Mouse (Mus musculus) MN1 (cell line): Measurements from ENCODE around the gene Mib2.
"Not testable (repeated sequence)": the region's sequence is repeated elsewhere in the genome, so short reads cannot be mapped to it uniquely, and the experiment has no call there.

ENCODE experiments used
- DNase-seq: peaks from one replicate; pipeline ENCODE4 v3.0.0-alpha.2; 2016; ENCODE audit warnings: low spot score

The Mib2 gene

DNA sequence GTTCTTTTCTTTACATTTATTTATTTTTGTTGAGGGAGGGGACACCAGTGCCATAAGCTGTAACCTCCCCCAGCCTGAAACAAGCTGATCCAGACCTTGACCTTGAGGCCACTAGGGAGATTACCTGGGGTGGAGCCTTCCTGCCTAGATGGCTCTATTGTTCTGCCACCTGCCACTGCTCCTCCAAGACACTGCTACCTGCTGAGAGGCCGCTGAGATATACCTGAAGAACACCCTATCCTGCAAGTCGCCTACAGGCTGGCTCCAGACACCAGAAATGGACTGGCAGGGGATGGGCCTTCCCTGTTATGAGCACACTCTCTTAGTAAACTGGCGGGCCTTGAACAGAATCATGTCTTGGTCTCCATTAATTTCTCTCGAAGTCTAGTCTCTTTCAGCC lies 1.2 kb upstream of the Mib2 start:
- not testable (repeated sequence) for DNase-seq

DNA sequence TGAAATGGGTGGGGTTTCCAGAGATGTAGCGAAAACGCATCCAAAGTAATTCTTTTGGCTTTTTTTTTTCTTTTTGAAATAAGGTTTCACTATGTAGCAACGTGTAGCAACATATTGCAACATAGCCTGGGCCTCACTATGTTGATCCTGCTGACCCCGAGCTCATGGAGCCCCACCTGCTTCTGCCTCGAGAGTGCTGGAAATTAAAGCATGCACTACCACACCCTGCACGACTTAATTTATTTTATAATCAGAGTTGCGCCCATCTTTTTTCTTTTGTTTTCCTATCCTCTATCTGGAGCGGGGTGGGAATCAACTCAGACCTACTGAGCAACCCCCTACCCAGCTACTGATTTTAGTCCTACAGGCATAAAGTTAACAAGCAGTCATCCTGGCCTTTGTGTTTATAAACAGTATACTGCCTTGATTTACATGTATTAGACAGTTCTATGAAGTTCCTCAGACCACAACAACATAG lies 639 bp upstream of the Mib2 start:
- DNase-seq = no peak

DNA sequence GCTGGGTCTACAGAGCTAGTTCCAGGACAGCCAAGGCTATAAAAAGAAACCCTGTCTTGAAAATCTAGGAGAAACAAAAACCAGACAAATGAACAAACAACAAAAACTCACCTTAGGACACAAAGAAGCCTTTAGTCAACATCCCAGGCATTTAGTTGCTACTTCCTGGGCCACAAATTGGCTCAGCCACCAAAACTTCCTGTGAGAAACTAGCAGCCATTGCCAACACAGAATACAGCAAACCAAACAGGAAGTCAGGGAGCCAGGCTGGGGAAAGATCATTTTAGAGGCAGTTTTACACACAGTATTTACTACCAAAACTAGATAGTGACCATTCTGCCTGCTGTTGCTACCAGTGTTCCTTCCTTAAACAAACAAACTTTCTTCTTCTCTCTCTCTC lies 2.1 kb downstream of the Mib2 start:
- no peak for DNase-seq

DNA sequence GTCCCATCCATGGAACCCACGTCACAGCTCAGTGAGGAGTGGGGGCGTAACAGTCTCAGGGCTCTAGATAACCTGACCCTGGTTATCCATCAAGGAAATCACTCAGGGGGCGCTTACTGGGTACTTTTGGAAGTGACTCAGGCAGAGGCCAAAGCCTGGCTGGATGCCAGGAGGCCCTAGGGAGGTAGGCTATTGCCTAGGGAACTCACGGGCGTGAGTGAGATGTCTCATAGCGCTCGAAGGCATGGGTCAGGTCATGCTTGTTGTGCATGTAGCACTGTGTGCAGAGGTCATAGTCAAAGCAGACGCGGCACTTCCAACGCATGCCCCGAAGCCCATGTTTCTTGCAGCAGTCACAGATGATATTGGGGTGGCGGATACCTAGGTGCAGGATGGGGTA lies 8.4 kb downstream of the Mib2 start:
- DNase-seq = peak; percentile 84

DNA sequence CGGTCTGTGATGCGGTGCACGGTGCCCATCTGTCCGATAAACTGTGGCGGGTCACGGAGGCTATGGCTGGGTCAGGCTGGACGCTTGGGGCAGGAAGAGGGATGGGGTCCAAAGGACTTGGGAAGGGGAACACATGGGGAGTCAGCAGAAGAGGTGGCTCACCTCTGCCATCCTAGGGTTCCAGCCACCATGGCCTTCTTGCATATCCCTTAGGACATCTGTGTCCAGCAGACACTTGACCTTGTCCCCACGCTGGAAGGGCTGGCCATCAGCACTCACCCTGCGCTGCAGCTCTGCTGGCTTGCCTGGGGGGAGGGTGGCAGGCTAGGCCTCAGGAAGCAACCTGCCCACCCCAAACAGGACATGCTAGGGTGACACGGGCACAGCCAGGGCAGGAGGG lies 10.0 kb downstream of the Mib2 start:
- no peak for DNase-seq

DNA sequence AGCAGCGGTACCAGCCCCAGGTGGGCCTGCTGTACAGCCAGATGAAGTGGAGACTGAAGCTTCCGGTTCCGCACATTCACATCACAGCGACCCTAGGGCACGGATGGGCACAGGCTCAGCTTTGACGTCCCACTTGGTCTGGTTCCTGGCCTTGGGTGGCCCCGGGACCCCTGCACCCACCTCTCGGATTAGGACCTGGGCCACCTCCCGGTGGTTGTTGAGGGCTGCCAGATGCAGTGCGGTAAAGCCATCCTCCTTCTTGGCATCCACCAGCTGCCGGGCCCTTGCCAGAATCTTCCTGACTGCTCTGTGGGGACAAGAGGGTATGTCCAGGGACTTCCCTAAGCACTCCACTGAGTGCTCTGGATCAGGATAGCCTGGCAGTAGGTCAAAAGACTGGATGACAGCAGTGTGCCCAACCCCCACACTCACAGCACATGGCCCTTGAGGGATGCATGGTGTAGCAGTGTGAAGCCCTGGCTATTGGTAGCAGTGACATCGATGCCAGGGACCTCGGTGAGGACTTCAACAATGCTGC lies 12.7 kb downstream of the Mib2 start:
- DNase-seq = peak; percentile 75

DNA sequence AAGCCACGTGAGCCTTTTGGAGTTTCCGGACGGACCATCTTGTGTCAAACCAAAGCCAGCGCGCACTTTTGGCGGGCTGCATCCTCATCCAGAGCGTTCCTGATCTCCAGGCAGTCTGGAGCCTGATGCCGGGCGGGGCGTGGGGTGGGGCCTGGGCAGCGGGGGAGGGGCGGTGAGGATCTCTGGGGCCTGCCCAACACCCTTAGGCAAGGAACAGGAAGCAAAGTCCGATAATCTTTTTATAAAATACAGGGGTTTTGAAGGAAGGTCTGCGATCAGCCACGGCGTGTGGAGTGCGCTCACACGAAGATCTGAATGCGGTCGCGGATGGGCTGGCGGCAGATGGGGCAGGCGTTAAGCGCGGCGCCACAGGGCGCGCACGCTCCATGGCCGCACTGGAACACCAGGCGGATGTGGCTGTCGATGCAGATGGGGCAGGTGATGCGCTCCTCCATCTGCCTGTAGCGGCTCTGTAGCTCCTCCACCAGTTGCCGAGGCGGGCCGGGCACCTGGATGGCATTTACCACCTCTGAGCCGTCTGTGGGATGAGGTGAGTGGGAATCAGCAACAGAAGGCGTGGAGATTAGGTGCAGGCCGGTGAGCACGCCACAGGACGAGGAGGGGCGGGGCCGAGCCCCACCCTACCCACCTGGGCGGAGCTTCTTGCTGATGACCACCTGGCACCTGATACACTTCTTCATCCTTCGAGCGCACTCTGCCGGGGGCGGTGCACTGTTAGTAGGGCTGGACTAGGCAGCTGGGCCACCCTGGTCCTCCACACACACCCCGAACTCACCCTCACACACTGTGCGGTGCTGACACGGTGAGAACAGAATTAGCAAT lies 14.3 kb downstream of the Mib2 start:
- DNase-seq = peak; percentile 70

DNA sequence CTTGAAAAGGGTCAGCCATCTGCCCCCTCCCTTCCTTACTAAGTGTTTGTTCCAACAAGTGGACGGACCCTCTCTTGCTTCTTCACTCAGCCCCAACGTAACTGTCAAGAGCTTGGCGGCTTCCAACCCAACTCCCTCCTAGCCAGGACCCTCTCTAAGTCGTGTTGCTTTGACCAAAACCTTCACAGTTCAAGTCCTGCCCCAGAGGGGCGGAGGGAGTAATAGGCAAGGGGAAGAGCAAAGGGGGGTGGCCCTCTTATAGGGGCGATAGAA lies 14.9 kb downstream of the Mib2 start:
- no peak for DNase-seq

DNA sequence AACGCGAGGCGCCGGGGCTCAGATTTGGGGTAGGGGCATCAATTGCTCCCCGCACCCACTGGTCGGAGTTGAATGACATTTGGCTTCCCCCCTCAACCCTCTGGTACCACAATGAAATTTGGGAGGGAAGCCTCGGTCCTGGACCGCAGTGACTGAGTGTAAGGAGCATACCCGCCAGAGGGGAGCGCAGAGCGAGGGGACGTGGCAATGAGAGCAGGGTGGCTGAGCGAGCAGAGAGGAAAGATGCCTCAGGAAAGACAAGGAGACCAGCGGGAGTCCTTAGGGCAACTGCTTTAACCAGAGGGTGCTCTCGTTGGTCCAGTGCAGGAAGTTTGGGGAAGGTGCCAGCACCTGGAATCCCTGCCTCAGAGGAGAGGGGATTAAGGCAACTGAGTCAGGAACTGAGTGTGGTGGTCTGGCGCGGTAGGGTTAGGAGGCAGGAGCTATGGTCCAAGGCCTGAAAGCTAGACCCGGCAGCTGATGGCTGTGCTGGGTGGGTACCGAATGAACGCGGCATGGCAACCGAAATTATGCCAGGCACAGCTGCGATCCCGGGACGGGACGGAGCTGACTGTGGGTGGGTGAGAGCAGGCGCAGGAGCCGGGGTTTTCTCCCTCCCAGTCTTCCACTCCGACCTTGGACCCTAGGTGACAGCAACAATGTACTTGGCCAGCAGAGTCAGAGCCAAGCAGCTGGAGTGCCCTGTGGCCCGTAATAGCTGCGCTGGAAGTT lies 15.4 kb downstream of the Mib2 start:
- DNase-seq = peak; percentile 58

DNA sequence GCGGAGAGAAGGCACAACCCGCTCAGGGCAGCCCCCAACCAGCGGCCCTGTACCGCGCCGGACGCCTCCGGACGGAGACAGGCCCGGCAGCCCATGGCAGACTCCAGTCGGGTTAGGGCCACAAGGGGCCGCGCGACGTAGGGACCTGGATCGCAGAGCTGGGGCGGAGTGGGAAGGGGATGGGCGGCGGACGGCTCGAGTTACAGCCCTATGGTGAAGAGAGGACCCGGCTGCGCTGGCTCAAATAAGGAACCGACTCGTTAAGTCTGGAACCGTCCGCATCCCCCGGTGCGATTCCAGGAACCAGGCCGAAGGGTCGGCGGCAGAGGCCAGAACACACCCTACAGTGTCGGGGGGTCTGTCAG lies 15.9 kb downstream of the Mib2 start, which contains the start of gene Mmp23:
TSS of gene Mmp23 (minus strand) at position 299 of the 365 bp plus-strand sequence.
- DNase-seq = peak; percentile 49

DNA sequence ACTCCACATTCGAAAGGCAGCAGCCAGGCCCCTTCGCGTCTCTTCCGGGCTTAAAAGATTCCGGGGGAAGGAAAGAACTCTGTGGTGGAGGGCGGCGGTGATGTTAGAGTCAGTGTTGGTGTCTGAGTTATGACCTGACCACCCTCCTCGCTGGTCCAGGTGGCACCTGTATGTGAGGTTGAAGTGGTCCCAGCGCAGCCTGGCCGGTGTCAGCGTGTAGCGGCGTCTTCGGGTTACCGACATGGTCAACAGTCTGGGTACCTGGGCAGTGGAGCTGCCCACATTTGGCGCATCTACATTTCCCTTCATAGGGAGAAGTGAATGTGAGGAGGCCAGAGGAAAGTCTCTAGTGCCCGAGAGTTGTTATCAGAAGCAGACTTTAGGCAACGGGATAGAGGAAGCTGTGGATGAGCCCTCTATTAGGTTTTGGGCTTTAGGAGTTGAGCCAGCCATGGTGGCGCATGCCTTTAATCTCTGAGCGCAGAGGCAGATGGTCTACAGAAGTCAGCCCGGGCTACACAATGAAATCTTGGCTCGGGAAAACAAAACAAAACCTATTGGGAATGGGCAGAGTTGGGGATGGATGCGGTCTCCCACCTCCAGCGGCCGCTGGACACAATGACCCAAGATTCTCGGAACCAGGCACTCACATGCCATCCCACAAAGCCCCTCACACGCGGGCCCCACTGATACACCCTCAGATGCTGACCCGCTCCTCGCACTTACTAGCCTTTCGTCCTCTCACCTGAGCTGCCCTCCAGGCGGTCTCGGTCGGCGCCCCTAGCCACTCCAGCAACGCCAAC lies 16.5 kb downstream of the Mib2 start:
- no peak for DNase-seq

DNA sequence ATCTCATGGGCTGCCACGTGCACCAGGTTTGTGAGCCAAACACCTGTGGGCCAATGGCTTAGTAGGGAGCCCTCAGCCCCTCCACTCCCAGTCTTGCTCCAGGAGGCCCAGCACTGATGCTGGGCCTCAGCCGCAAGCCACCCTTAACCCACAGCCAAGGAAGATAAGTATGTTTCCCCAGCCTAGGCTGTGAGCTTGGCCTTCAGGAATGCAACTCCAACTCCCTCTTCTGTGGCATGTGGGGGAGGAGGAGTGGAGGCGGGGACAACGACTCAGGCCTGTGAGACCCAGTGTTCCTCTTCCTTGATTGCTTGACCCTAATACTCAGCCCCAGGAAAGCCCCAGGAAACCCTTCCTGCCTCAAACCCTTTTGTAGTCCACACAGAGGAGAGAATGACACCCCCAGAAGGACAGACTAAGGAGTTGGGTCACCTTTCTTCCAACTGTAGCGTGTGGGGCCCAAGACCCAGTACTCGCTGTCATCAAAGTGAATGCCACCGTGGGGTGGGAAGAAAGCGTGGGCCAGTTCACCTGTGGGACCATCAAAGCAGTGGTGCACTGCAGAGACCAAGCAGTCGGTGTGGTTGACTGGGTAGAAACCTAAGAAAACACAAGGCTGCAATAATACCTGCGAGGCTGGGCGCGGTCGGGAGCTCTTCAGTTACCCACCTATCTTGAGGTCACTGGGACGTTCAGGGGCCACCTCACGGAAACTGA lies 17.3 kb downstream of the Mib2 start:
- no peak for DNase-seq

DNA sequence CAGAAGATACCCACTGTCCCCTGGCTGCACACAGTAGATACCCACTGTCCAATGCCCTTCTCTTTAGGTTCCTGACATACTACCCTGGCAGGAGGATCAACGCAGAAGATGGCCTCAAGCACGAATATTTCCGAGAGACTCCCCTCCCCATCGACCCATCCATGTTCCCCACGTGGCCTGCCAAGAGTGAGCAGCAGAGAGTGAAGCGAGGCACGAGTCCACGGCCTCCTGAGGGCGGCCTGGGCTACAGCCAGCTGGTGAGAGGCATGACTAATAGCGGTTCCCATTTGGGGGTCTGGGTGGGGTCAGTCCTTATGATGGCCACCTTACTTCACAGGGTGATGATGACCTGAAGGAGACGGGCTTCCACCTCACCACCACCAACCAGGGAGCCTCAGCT lies 19.6 kb downstream of the Mib2 start:
- no peak for DNase-seq

DNA sequence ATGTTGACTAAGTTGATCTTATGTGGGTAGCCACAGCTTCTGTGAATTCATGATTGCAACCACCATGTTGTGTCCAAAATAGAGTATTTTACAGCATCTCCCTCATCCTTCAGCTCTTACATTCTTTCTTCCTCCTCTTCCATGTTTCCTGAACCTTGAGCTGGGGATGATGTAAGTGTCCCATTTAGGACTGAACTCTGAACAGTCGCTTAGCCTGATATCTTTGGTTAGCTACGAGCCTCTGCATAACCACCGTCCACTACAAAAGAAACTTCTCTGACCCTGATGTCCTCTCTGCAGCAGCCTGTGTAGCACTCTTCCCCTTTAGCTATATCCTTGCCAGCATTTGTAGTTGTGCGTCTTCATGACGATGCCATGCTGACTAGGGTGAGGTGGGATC lies 23.3 kb downstream of the Mib2 start:
- no peak for DNase-seq

DNA sequence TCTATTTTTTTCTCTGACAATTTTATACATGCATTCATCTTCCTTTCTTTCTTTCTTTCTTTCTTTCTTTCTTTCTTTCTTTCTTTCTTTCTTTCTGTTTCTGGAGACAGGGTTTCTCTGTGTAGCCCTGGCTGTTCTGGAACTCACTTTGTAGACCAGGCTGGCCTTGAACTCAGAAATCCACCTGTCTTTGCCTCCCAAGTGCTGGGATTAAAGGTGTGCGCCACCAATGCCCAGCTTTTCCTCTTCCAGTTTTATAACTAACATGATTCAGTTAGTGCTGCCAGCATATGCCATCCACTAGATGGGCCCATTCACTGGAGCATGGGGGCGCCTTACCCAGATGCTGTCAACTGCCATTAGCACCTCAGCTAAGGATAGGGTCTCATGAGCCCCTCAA lies 23.7 kb downstream of the Mib2 start, which contains the start of gene Gm10563:
TSS of gene Gm10563 (minus strand) at position 101 of the 400 bp plus-strand sequence.
- not testable (repeated sequence) for DNase-seq

DNA sequence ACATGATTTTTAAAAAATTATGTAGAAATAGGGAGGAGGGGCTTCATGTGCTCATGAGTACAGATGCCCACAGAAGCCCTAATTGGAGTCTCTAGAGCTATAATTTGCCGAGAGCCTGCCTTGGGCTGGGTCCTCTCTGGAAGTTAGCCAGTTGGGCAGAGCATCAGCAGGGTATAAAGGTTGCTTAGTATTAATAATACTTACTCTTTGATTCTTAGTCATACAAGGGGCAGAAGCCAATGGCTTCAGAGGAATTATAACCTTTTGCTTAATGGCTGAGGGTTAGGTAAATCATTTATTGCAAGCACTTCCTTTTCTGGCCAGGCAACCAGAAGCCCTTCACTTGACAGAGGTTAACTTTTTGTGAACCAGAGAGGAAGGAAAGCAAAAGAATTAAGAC lies 25.5 kb downstream of the Mib2 start:
- DNase-seq = no peak

DNA sequence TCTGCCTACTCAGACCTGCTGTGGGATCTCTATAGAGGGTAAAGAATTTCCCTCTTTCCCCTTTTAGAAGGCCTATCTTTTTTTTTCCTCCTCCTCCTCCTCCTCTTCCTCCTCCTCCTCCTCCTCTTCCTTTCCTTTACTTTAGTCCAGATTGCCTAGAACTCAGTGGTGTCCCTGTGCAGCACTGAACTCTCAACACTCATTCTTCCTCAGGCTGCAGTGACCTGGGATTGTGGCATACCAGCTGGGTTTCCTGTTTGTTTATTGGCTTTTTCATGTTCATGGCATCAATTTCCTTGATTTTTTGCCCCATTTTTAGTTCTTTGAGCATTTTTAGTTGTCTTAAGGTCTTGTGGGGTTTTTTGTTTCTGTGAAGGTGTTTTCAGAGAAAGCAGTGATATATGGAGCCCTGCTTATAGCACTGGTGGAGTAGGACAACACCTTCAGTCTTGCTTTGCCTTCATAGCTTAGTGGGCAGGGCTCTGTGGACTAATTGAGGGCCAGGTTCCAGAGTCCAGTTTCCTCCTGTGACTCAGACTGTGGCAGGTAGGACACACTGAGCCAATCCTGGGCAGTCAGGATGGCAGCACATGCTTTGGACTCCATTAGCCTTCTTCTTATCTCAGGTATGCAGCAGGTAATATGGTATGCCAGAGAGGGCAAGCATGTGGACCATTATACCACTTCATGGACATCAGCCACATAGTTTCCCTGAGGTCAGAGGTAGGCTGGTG lies 33.1 kb downstream of the Mib2 start:
- no peak for DNase-seq

DNA sequence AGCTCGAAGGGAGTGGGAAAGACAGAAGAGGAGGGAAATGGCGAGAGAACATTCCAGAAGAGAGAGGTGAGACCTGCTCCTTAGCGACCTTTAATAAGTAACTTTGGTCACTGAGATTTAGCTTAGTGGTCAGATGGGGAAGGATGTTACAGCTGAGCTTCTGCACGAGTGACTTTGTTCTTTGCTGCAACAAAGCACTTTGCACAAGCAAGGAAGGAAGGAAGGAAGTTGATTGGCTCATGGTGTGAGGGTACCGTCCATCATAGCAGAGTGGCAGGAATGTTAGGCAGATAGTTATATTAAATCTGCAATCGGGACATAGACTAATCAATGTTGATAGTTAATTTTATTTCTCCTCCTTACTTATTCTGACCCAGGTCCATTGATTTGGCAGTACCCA lies 38.7 kb downstream of the Mib2 start:
- DNase-seq = no peak

DNA sequence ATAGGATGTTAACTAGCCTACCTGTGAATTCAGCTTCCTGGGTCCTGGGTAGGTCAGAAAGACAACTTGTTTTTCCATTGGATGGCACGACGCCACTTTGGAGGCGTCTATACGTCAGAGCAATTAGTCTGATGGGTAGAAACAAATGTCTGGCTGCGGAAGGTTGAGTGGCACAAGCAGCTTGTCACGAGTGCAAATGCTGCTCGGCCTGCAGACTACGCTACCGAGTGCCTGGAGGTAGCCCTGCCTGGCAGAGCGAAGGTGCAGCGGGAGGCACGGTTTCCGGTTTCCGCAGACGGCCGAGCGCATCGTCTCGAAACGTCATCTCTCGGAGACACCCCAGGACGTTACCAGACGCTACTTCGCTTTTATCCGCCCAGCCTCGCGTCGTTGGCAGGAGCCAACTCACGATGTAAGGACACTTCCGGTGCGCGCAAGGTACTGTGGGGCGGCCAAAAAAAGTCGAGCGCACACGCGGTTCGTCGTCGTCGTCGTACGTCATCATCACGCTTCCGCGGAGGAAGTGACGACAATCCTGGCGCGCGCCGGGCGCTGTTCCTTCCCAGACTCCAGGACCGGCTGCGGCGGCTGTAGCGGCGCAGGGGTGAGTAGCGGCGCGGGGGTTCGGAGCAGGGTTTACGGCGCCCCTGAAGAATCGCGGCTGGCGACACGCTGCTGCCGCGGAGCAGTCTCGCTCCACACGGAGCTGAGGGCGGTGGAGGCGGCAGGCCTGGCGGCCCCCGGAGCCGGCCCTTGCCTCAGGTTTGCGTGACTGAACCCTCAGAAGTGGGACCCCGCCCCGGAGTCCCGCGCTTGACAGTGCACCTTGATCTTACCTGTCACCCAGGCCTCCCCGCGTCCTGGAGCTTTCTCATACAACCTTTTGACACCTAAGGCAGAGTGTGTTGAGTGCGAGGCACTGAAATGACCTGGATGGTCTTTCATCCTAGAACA lies 44.4 kb downstream of the Mib2 start, which contains the start of gene Cdk11b:
TSS of gene Cdk11b (plus strand) at position 517 of the 954 bp plus-strand sequence.
- peak; percentile 99 for DNase-seq

DNA sequence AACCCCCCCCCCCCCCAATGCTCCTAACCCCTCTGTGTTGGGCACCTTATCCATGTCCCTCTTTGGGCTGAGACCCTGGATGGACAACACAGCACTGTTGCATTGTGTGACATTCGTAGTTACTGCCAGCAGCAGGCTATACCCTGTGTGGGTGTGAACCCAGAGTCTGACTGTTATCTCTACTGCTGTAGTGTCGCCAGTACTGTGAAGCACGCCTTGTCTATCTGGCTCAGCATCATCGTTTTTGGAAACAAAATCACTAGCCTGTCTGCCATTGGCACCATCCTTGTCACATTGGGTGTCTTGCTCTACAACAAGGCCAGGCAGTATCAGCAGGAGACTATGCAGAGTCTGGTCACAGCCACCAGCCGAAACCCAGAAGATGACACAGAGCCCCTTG lies 50.7 kb downstream of the Mib2 start:
- no peak for DNase-seq
